Mouse (Mus musculus): Measurements from ENCODE around the gene Cd6.

- TF ChIP-seq CTCF (conservative IDR thresholded peaks at IDR 0.05; ENCODE audit: low read length) (no peak; the same call in 1 of the 2 replicates), NANOG (IDR thresholded peaks at IDR 0.05; ENCODE audit: borderline replicate concordance, low read length) (no peak), POU5F1 (IDR thresholded peaks at IDR 0.05; ENCODE audit: borderline replicate concordance, low read length) (no peak)
These were observed 89.0 kb downstream of the Cd6 start for GRCm38 (mm10) chr19:10740641-10741440.

Data from E14TG2a.4 (cell line).